Mouse (Mus musculus) intestine, embryonic 14.5 days (tissue): ENCODE measurements around the gene Tlr5. TPM values are rescaled to one million over a fixed set of nuclear protein-coding genes. Genes with fewer than 3 reads are reported as not detected.

Experiments used
- ATAC-seq: fragments of 200-750 bp; cut with Nextera tagmentation; replicated peaks from 2 replicates; pipeline ENCODE4 v1.8.0; 2017; ENCODE audit warnings: low read depth, moderate number of reproducible peaks, moderate TSS enrichment, moderate library complexity; ENCODE audit not compliant: low FRiP score, low TSS enrichment
- DNase-seq: peaks from one replicate; pipeline ENCODE4 v3.0.0-alpha.2; 2018; ENCODE audit warnings: low spot score
- H3K27ac ChIP-seq: fragments of 300-500 bp; sonication (generic); 2 replicates; pipeline ENCODE4 v1.5.1; 2014; ENCODE audit warnings: low read depth, mild to moderate bottlenecking, control low read depth
- H3K27me3 ChIP-seq: fragments of 300-500 bp; sonication (generic); replicated peaks from 2 replicates; pipeline ENCODE4 v1.6.1; 2014; ENCODE audit warnings: low read length, control low read depth; ENCODE audit not compliant: control insufficient read depth, insufficient read depth
- H3K36me3 ChIP-seq: fragments of 300-500 bp; sonication (generic); 2 replicates; pipeline ENCODE4 v1.6.1; 2014; ENCODE audit warnings: low read length, control low read depth; ENCODE audit not compliant: control insufficient read depth, insufficient read depth
- H3K4me1 ChIP-seq: fragments of 300-500 bp; sonication (generic); replicated peaks from 2 replicates; pipeline ENCODE4 v1.6.1; 2014; ENCODE audit warnings: low read length, control low read depth, mixed read lengths; ENCODE audit not compliant: control insufficient read depth, insufficient read depth
- H3K4me2 ChIP-seq: fragments of 300-500 bp; sonication (generic); 2 replicates; pipeline ENCODE4 v1.6.1; 2014; ENCODE audit warnings: low read length
- H3K4me3 ChIP-seq: fragments of 300-500 bp; sonication (generic); 2 replicates; pipeline ENCODE4 v1.5.1; 2014; ENCODE audit warnings: low read depth, low read length, control low read depth, mixed read lengths
- H3K9ac ChIP-seq: fragments of 300-500 bp; sonication (generic); 2 replicates; pipeline ENCODE4 v1.6.1; 2014; ENCODE audit warnings: mild to moderate bottlenecking, low read length
- H3K9me3 ChIP-seq: fragments of 300-500 bp; sonication (generic); 2 replicates; pipeline ENCODE4 v1.6.1; 2016; ENCODE audit warnings: low read length, control low read depth; ENCODE audit not compliant: control insufficient read depth
- WGBS: fragments of 180-500 bp; shearing (Covaris S2); extraction: QIAGEN DNeasy Blood & Tissue Kit; methylation state at CpG from one replicate; pipeline ENCODE4 v1.1.7; 2014; 5-methylcytosine and 5-hydroxymethylcytosine counted together
- polyA plus RNA-seq: library from polyadenylated mRNA; unstranded; fragments of >200 nt; fragmentation: Nextera tagmentation; extraction: Ambion mirVana; gene quantifications from 2 replicates; pipeline ENCODE4 v1.2.1, GENCODE M21; 2014

Tlr5 gene
- polyA plus RNA-seq, 1 experiment from 2014 or later, result 5.7 TPM

DNA sequence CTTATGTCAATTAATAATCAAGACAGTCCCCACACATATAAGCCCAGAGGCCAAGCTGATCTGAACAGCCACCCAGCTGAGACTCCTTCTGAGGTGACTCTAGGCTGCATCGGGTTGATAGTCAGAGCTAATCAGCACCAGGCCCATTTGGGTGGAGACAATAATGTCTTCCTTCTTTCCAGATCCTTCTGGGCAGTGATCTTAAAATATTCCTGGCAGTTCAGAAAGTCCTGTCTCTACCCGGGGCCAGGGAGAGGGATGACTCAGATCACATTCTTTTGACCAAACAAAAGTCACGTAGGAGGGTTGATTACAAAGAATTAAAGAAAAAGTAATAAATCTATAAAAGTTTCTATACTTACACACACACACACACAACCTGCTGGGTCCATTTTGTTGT lies 10.7 kb upstream of the Tlr5 start:
- no peak overlapping the region for H3K27ac ChIP-seq
- H3K4me1 ChIP-seq, result no peaks in the 10 kb centered on the region
- no peak for DNase-seq
- WGBS, result 86% methylated on average over 3 of the region's 3 CpGs
- H3K9me3 ChIP-seq, result no peaks in the 10 kb centered on the region
- ATAC-seq, result no peak
- H3K4me3 ChIP-seq, result no peak overlapping the region
- no peaks in the 10 kb centered on the region for H3K27me3 ChIP-seq
- H3K9ac ChIP-seq, result no peak overlapping the region
- no peak overlapping the region for H3K4me2 ChIP-seq
- no peaks in the 10 kb centered on the region for H3K36me3 ChIP-seq

DNA sequence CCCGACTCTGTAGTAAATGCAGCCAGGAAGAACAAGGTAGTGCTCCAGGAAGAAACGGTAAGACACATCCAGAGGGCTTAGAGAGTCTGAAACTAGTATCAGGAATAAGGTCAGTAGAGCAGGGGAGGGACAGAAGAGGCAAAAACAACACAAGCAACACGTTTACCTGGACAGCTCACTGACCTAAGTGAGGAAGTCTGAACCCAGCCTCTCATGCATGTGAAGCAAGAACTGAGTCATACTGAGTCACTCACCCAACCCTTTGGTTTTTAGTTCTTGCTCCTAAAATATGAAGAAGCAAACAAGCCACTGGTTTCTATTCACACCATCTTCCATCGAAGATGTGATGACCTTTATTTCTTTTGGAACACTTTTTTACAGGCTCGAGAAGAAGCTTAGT lies 9.9 kb upstream of the Tlr5 start:
- H3K9ac ChIP-seq, result no peak overlapping the region
- H3K27me3 ChIP-seq, result no peaks in the 10 kb centered on the region
- H3K36me3 ChIP-seq, result no peaks in the 10 kb centered on the region
- DNase-seq, result no peak
- H3K4me2 ChIP-seq, result no peak overlapping the region
- H3K27ac ChIP-seq, result no peak overlapping the region
- no peak for ATAC-seq
- WGBS, result 74% methylated on average over 5 of the region's 5 CpGs
- no peaks in the 10 kb centered on the region for H3K4me1 ChIP-seq
- H3K4me3 ChIP-seq, result no peak overlapping the region
- no peaks in the 10 kb centered on the region for H3K9me3 ChIP-seq

DNA sequence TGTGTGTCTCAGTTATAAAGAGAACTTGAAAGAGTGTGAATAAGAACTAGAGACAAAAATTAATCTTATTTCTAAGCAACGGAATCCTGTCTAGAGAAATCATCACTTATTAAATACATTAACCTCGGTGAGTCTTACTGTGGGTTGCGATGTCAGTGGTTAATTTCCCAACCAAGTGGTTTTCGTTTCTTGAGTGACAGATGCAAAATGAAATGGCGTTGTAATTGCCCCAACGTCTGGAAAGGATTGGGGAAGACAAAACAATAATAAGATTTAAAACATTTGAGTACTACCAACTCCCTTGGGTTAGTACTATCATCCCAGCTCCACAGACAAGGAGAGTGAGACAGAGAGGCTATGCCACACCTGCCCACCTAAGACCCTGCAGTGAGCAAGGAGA lies 9.0 kb upstream of the Tlr5 start:
- no peak overlapping the region for H3K4me2 ChIP-seq

DNA sequence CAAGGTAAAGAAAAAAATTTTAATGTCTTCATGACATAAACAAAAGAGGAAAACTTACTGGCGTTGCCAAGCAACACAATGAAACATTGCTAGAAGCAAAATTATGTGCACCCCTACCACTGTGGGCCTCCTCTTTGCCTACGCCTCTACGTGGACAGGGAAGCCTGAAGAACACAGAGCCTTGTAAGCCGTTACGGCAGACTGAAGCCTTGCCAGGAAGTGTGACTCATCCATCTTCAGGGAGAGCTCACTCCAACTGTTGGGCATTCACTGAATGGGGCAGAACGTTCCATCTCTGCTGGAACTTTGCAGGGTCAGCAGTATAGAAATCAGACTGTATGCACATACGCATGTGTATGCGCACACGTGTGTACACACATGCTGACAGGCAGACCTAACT lies 3.3 kb upstream of the Tlr5 start:
- peak; percentile 25; the same call in 1 of the 2 replicates for ATAC-seq
- no peak overlapping the region for H3K4me2 ChIP-seq
- H3K9ac ChIP-seq, result no peak overlapping the region
- no peak overlapping the region for H3K4me3 ChIP-seq
- no peaks in the 10 kb centered on the region for H3K9me3 ChIP-seq
- no peaks in the 10 kb centered on the region for H3K36me3 ChIP-seq
- H3K27me3 ChIP-seq, result no peaks in the 10 kb centered on the region
- no peak for DNase-seq
- WGBS, result 44% methylated on average over 9 of the region's 9 CpGs
- H3K27ac ChIP-seq, result no peak overlapping the region; the same call in 1 of the 2 replicates
- H3K4me1 ChIP-seq, result peaks cover 12% of the 10 kb centered on the region

More for the DNA sequence above, 9.0 kb upstream of the Tlr5 start:
- no peaks in the 10 kb centered on the region for H3K36me3 ChIP-seq
- H3K4me1 ChIP-seq, result no peaks in the 10 kb centered on the region
- no peaks in the 10 kb centered on the region for H3K27me3 ChIP-seq
- H3K27ac ChIP-seq, result no peak overlapping the region
- no peak overlapping the region for H3K9ac ChIP-seq
- H3K9me3 ChIP-seq, result no peaks in the 10 kb centered on the region
- no peak overlapping the region for H3K4me3 ChIP-seq
- DNase-seq, result no peak
- 81% methylated on average over 6 of the region's 6 CpGs for WGBS
- no peak for ATAC-seq

DNA sequence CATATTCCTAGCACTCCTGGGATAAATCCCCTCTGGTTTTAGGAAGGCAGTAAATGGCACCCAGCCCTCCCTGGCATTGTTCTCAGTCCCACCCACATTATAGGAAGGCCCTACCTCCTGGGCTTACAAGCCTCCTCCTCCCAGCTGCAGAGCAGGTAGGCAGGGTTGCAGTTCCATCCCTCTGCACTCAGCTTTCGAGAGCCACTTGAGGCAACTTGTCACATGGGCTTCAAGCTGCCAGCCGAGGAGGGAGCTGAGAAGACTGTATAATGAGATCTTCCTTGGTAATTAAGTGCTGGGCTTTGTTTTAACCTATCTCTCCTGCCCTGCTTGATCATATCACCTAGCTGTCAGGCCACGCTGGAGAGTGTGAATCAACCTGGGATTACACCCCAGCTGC lies 1.4 kb upstream of the Tlr5 start:
- no peak for DNase-seq
- WGBS, result 50% methylated on average over 3 of the region's 3 CpGs
- no peaks in the 10 kb centered on the region for H3K9me3 ChIP-seq

DNA sequence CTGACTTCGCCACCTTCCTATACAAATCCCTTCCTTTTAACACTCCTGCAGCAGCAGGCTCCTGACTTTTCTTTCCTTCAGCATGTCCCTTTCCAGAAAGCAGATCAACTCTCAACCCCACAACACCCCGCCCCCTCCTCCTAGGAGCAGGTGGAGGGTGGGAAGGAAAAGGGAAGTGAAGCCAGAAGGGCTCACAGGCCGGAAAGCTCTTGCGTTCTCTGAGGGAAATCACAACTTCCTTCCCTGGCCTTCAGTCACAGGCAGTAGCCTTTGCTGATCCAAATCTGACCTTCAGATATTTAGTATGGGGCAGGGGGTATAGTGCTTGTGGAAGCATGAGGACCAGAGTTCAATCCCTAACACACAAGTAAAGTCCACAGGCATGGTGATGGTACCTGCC lies 921 bp upstream of the Tlr5 start:
- Histone ChIP-seq H3K4me1 (peaks cover 12% of the 10 kb centered on the region), H3K4me3 (no peak overlapping the region)

More for the DNA sequence above, 1.4 kb upstream of the Tlr5 start:
- Histone ChIP-seq H3K9ac (no peak overlapping the region), H3K4me1 (peaks cover 12% of the 10 kb centered on the region), H3K4me2 (no peak overlapping the region), H3K27ac (no peak overlapping the region), H3K27me3 (no peaks in the 10 kb centered on the region), H3K36me3 (no peaks in the 10 kb centered on the region), H3K4me3 (no peak overlapping the region)
- no peak for ATAC-seq

DNA sequence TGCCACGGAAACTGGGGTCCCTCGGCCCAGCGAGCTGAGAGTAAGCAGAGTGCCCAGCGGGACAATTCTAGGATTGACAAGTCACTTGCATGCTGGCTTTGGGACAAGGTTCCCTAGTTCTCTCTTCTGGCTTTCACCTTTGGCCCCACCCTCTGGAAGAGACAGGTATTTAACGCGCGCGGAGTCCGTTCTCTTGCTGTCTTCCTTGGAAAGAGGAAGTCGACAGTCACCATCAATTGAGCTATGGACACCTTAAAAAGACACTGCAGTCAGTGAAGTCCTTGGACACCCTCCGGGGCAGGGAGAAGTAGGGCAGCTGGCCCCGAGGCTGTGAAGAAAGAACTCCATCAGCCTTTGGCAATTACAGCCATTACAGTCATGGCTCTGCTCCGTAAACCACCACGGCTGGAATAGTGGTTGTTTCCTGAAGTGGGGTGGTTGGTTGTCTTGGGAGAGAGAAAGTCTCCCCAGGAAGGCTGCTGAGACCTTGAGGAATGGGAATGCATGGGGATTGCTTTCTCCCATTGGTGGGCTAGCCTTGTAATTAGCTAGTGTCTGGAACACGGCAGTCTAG lies 546 bp downstream of the Tlr5 start:
- Histone ChIP-seq H3K9ac (peak overlapping the region; percentile 51), H3K4me1 (peaks cover 18% of the 10 kb centered on the region), H3K27me3 (no peaks in the 10 kb centered on the region)

More for the DNA sequence above, 921 bp upstream of the Tlr5 start:
- Histone ChIP-seq H3K4me2 (no peak overlapping the region; the same call in 1 of the 2 replicates), H3K27me3 (no peaks in the 10 kb centered on the region), H3K9ac (no peak overlapping the region), H3K36me3 (no peaks in the 10 kb centered on the region), H3K27ac (no peak overlapping the region; the same call in 1 of the 2 replicates), H3K9me3 (no peaks in the 10 kb centered on the region)
- no peak for ATAC-seq
- 74% methylated on average over 4 of the region's 4 CpGs for WGBS
- DNase-seq, result no peak

DNA sequence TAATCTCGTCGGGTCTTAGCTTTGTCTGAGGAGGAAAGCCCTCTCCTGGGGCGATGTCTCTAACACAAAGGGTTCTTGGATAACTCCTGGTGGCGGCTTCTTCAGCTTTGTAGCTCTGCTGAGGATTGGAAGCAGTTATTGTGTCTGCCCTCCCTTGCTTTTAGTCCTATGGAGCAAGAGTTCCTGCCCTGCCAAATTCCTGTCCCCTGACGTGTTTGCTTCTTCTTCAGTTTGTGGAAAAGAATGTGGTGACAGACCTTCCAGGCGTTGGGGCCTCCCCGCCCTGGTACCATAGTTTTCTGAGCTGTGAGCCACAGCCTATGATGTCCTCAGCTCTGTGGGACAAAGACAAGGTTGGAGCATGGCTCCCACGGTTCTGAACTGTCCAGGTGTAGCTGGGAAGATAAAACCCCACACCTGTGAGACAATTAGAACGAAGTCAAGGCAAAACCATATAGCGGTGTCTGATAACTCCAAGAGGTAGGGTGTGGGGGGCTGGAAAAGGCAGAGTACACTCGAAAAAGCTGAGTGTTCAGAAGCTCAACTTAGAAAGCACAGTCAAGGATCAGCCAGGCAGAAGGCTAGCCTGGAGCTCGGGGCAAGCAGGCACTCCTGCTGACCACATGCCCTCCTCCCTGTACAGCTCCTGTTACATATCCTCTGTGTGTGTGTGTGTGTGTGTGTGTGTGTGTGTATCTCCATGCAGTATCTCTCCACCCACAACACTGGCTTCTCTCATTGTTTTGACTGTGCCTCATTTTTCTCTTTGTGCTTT lies 1.8 kb downstream of the Tlr5 start:
- Histone ChIP-seq H3K27ac (peak overlapping the region; percentile 81), H3K9me3 (no peaks in the 10 kb centered on the region), H3K36me3 (no peaks in the 10 kb centered on the region), H3K9ac (no peak overlapping the region), H3K4me1 (peaks cover 22% of the 10 kb centered on the region), H3K4me3 (peak overlapping the region; percentile 47), H3K4me2 (peak overlapping the region; percentile 66), H3K27me3 (no peaks in the 10 kb centered on the region)
- DNase-seq, result no peak
- ATAC-seq, result no peak
- WGBS, result 66% methylated on average over 12 of the region's 12 CpGs

More for the DNA sequence above, 546 bp downstream of the Tlr5 start:
- Histone ChIP-seq H3K4me3 (peak overlapping the region; percentile 47), H3K4me2 (peak overlapping the region; percentile 66), H3K9me3 (no peaks in the 10 kb centered on the region), H3K36me3 (no peaks in the 10 kb centered on the region), H3K27ac (peak overlapping the region; percentile 45)
- whole genome bisulfite sequencing, result 13% methylated on average over 15 of the region's 15 CpGs
- ATAC-seq (no peak; the same call in 1 of the 2 replicates), DNase-seq (peak; percentile 85)
